Mouse (Mus musculus) olfactory bulb, adult 2 months (tissue): ENCODE data around the gene Cckbr.
"Not testable (repeated sequence)": the region's sequence is repeated elsewhere in the genome, so short reads cannot be mapped to it uniquely, and the experiment has no call there.

Source experiments
- CTCF ChIP-seq: fragments of 200-500 bp; IDR thresholded peaks from 2 replicates; pipeline ENCODE4 v1.5.1; 2012; ENCODE audit warnings: low read depth, mild to moderate bottlenecking, low read length, moderate library complexity; ENCODE audit not compliant: insufficient read depth
- POLR2A ChIP-seq: fragments of 200-500 bp; IDR thresholded peaks from 2 replicates; pipeline ENCODE4 v1.6.1; 2012; ENCODE audit warnings: mild to moderate bottlenecking, low read depth, low read length, moderate library complexity; ENCODE audit not compliant: insufficient read depth

GRCm38 (mm10) chr7:105411874-105412632 is 13.5 kb upstream of the Cckbr start:
- peak; percentile 83 for TF ChIP-seq CTCF
- not testable (repeated sequence) for TF ChIP-seq POLR2A
